Mouse (Mus musculus): ENCODE data around the gene Sh2d3c. TPM values are rescaled to one million over a fixed set of nuclear protein-coding genes. Genes with fewer than 3 reads are reported as not detected.

Gene Sh2d3c
- total RNA-seq, 1 experiment from 2014 or later = 152 TPM

DNA sequence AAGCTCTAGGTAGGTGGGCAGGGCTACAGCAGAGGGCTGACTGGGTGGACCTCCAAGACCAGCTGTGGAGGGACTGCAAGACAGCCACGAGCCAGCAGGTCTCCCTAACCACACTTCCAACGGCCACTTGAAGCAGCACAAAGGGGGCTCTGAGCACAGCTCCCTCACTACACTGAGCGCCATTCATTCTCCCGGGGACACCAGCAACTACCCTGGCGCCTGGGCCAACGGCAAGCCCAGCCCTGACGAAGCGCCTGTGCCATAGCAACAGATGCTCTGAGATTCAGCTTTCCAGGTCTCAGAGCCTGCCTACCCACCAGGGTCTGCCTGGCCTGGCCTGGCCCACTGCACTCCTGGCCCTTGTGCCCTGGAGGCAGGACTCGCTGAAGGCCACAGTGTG is 2.1 kb upstream of the Sh2d3c start:
- no peak for ATAC-seq (ENCODE audit: extremely low read depth, insufficient number of reproducible peaks, low FRiP score, poor library complexity, severe bottlenecking)

DNA sequence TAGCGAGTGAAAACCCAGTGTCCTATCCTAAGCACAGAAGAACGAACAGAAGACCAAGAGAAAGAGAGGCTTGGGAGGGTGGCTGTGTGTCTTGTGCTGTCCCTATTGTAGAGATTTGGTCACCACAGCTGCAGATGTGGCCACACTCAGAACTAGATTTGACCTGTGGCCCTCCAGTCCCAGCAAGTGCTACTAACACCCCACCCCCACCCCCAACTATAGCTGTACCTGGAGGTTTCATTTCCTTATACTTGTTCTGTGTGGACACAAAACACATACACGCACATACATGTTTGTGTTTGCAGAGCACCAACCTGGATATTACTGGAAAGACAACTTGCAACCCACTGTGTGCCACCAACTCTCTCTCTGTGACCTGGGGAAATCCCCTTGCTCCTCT is 802 bp upstream of the Sh2d3c start:
- ATAC-seq (ENCODE audit: extremely low read depth, insufficient number of reproducible peaks, low FRiP score, poor library complexity, severe bottlenecking) = no peak

DNA sequence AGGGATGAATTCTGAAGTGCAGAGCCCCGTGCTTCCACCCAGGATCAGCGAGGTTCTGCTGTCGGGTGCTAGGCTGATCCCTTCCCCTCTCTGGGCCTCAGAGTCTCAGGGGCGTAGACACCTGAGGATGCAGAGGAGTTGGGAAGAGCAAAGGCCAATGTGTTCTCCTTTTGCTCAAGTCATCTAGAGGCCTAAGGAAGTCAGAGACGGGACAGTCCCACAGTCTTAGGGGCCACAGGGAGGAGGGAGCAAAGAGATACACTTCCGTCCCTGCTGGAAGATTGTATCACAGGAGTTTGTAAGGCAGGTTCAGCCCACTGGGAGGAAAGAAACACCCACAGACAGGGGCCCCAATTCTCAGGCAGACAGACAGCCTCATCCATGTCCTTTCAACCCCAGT is 1.2 kb downstream of the Sh2d3c start:
- ATAC-seq (ENCODE audit: extremely low read depth, insufficient number of reproducible peaks, low FRiP score, poor library complexity, severe bottlenecking) = peak; percentile 18

DNA sequence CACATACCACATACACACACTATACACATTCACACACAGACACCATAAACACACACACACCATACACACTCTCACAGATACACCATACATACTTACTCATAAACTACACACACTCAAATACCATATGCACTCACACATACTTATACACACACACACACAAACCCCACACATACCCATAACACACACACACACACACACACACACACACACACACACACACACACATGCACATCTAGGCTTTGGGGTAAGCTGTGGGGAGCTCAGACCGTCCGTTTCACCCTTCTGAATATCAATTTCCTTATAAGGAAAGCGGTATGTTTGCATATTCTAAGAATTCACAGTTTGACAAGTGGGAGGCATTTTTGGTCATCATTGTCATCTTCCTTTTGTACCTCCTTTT is 1.7 kb downstream of the Sh2d3c start:
- no peak for ATAC-seq (ENCODE audit: extremely low read depth, insufficient number of reproducible peaks, low FRiP score, poor library complexity, severe bottlenecking)

GRCm38 (mm10) chr2:32724149-32724548 is 3.3 kb downstream of the Sh2d3c start:
- no peak for ATAC-seq (ENCODE audit: extremely low read depth, insufficient number of reproducible peaks, low FRiP score, poor library complexity, severe bottlenecking)

GRCm38 (mm10) chr2:32724832-32725790 is 4.3 kb downstream of the Sh2d3c start:
- ATAC-seq (ENCODE audit: extremely low read depth, insufficient number of reproducible peaks, low FRiP score, poor library complexity, severe bottlenecking) = no peak

- peak; percentile 94 for ATAC-seq (ENCODE audit: extremely low read depth, insufficient number of reproducible peaks, low FRiP score, poor library complexity, severe bottlenecking)
These were observed 6.6 kb downstream of the Sh2d3c start for GRCm38 (mm10) chr2:32727435-32727834.

GRCm38 (mm10) chr2:32728463-32728862 is 7.6 kb downstream of the Sh2d3c start:
- no peak for ATAC-seq (ENCODE audit: extremely low read depth, insufficient number of reproducible peaks, low FRiP score, poor library complexity, severe bottlenecking)

DNA sequence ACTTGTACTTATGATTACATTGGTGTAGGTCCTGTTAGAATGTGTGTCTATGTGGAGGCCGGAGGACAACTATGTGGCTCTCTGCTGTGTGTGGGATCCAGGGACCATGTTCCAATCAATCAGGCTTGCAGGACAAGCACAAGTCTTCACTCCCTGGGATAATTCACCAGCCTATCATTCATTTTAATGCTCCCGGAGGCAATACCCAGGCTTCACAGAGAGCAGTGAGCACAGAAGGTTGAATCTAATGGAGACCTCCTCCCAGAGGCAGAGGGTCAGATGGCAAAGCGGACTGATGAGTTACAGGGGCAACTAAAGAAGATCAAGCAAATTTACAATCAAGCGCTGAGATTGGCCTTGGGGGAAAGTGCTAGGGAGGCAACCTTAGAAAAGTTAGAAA is 8.7 kb downstream of the Sh2d3c start:
- no peak for ATAC-seq (ENCODE audit: extremely low read depth, insufficient number of reproducible peaks, low FRiP score, poor library complexity, severe bottlenecking)

DNA sequence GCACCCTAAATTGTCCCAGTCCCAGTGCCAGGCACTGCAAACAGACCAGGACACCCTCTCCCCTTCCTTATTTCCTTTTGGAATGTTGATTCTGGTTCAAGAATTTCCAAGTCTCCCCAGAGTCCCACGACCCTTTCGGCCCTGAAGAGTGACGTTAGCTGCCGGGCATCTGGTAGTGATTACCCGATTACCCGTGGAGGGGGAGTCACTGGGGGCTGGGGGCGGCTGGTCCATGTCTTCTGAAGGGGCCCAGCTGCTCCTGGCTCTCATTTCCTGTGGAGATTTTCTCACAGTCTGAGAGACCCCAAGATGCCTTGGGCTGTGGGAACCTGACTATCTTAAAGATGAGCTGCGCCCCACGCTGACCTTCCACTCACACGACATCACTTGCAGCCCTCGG is 10.0 kb downstream of the Sh2d3c start:
- ATAC-seq (ENCODE audit: extremely low read depth, insufficient number of reproducible peaks, low FRiP score, poor library complexity, severe bottlenecking) = no peak

DNA sequence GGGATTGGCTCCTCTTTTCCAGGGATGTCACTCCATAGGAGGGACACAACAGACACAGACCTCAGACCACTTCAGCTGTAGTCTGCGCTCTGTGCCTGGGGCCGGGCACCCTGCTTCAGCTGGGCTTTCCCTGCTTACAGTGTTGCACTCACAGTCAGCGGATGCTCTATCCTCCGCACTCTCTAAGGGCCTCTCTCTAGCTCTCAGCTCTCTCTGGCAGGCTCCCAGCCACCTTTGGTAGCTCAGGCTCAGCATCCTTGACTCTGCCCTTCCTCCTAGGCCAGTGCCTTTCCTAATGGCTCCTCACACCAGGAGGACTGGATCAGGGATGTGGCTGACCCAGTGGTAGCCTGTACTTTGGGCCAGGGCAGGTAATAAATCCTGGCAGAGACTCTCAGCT is 11.1 kb downstream of the Sh2d3c start:
- no peak for ATAC-seq (ENCODE audit: extremely low read depth, insufficient number of reproducible peaks, low FRiP score, poor library complexity, severe bottlenecking)

DNA sequence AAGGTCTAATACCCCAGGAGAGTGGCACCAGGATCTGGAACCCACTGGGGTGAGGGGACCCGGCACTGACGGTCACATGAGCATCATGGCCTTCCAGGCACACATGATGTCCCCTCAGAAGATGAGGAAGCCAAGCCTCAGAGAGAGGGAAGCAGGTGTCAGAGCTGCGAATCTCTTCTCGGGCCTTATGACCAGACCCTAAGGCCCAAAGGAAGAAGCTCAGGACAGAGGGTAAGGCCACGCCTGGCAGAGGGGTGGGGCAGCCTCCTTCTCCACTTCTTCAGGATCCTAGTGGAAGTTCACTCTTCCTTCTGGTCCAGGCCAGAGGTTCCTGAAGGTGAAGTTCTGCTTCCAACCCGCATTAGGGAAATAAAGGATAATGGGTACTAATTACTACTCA is 11.8 kb downstream of the Sh2d3c start:
- ATAC-seq (ENCODE audit: extremely low read depth, insufficient number of reproducible peaks, low FRiP score, poor library complexity, severe bottlenecking) = no peak

DNA sequence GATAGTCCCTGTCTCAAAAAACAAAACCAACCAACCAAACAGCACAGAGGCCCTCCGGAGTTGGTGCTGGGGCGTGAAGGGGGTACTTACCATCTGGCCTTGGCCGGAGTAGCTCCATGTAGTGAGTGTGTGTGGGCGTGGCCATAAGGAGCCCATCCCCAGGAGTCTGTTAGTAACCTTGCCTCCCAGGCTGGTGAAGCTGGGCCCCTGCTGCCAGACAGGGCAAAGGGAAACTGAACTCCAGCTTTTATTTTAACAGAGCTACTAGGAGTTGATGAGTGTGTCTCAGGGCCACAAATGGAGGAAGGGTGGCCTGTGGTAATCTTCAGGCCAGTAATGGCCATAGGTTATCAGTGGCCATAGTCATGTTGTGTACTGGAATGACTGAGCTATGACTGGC is 13.6 kb downstream of the Sh2d3c start:
- no peak for ATAC-seq (ENCODE audit: extremely low read depth, insufficient number of reproducible peaks, low FRiP score, poor library complexity, severe bottlenecking)

- no peak for ATAC-seq (ENCODE audit: extremely low read depth, insufficient number of reproducible peaks, low FRiP score, poor library complexity, severe bottlenecking)
These were observed 14.1 kb downstream of the Sh2d3c start for GRCm38 (mm10) chr2:32734933-32735332.

- ATAC-seq (ENCODE audit: extremely low read depth, insufficient number of reproducible peaks, low FRiP score, poor library complexity, severe bottlenecking) = no peak
These were observed 15.5 kb downstream of the Sh2d3c start for GRCm38 (mm10) chr2:32736306-32736829.

DNA sequence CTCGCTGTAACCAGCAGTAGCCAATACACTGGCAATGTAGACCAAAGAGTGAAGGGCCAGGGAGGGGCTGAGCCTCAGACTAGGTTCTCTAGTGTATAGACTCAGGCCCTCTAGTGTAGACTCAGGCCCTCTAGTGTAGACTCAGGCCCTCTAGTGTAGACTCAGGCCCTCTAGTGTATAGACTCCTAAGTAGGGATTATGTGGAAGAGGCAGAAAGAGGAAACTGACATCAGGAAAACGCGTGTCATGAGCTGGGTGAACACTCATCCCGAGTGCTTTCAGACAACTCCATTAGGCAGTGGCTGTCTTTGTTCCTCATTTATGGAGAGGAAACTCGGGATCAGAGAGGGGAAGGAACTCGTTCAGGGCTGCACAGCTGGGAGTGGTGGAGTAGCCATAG is 16.2 kb downstream of the Sh2d3c start:
- no peak for ATAC-seq (ENCODE audit: extremely low read depth, insufficient number of reproducible peaks, low FRiP score, poor library complexity, severe bottlenecking)

GRCm38 (mm10) chr2:32739311-32739710 is 18.5 kb downstream of the Sh2d3c start:
- no peak for ATAC-seq (ENCODE audit: extremely low read depth, insufficient number of reproducible peaks, low FRiP score, poor library complexity, severe bottlenecking)

- ATAC-seq (ENCODE audit: extremely low read depth, insufficient number of reproducible peaks, low FRiP score, poor library complexity, severe bottlenecking) = no peak
These were observed 20.0 kb downstream of the Sh2d3c start, which contains the start of gene 6330409D20Rik for GRCm38 (mm10) chr2:32740916-32741272. Gene 6330409D20Rik (minus strand): TSS chr2:32741016.

GRCm38 (mm10) chr2:32741273-32742172 is 20.7 kb downstream of the Sh2d3c start:
- ATAC-seq (ENCODE audit: extremely low read depth, insufficient number of reproducible peaks, low FRiP score, poor library complexity, severe bottlenecking) = no peak

GRCm38 (mm10) chr2:32742173-32742531 is 21.3 kb downstream of the Sh2d3c start:
- no peak for ATAC-seq (ENCODE audit: extremely low read depth, insufficient number of reproducible peaks, low FRiP score, poor library complexity, severe bottlenecking)
